Mouse (Mus musculus) kidney, postnatal 36 days (tissue): Measurements from ENCODE around the gene Flywch1.
A peak's percentile ranks its signal among the peaks of the same experiment; 100 is the strongest.
"Not testable (repeated sequence)": the region's sequence is repeated elsewhere in the genome, so short reads cannot be mapped to it uniquely, and the experiment has no call there.

Source experiments
- DNase-seq, 2 experiments: peaks; one replicate each; pipeline ENCODE4 v3.0.0; 2021 to 2022; ENCODE audit warnings: mixed read lengths in 2 of 2

Flywch1 gene

DNA sequence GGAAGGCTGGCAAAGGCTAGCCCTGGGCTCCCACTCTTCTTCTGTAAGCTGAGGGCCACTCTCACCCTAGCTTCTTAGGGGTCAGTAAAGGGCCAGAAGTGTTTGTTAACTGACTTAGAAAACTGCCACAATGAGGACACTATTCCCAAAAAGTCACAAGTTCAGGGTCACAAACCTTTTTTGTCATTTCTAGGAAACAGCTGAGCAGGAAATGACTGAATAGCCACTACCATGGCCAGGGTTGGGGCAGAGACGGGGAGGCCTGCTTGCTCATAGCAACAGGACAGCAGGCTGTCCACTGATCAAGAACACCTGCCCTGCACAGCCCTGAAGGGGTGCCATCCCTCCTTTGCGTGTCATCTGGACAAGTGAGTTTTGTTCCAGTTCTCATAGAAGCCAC lies 5.7 kb upstream of the Flywch1 start:
- peak in 1 of 2 experiments; percentile 15 for DNase-seq

DNA sequence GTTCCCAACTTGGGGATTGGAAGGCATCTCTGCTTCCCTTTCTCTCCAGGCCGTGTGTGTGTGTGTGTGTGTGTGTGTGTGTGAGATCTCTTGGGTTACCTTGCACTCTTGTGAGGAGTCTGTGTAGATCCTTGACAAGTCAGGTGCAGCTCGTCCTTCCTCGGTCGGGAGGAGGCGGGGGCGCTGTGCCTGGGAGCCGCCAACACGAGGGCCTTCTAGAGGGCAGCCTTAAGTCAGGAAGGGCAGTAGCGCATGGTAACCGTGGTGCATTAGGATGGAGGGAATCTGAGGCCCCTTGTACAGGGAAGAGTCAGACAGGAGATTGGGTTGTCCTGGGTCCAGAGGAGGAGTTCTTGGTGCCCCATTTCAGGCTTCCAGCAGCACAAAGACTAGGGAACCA lies 4.8 kb upstream of the Flywch1 start:
- no peak for DNase-seq

DNA sequence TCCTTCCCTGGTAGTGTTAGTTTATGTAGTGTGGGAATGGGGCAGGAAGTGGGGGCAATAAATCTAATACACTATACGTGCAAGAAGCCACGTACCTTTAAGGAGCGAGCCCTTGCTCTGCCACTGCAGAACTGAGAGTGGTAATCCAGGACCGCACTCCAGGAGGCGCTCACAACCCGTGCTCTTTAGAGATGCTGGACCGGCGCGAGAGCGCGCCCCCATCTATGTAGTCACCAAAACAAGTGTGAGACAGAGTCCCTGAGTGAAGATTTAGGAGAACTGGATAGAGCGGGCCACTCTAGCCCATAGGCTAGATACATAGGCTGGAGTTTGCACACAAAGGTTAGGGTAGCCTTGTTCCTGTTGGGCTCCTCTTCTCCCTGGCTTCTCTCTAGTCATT lies 2.7 kb upstream of the Flywch1 start:
- peak; percentile 91 to 95 for DNase-seq

DNA sequence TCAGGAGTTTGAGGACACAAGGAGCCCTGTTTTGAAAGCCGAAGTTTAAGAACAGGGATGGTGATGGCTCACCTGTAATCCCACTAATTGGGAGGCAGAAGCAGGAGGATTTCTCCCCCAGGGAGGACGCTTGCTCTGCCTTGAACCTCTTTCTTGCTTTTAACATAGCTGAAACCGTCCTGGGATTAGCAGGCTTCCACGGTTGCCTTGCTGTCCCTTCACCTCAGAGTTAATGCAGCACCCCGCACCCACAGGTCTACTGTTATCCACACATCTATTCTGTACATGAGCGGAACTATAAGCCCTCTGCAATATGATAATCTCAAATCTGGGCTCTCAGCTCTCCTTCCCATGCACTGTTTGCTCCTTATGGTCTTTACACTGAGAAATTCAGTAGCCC lies 2.3 kb upstream of the Flywch1 start:
- DNase-seq, result no peak

DNA sequence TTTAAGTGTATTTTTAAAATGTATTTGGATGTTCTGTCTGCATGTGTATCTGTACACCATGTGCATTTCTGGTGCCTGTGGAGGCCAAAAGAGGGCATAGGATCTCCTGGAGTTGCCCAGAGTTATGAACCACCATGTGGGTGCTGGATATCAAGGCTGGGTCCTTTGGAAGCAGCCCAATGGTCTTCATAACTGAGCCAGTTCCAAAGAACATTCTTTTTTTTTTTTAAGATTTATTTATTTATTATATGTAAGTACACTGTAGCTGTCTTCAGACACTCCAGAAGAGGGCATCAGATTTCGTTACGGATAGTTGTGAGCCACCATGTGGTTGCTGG lies 786 bp upstream of the Flywch1 start:
- not testable (repeated sequence) for DNase-seq

DNA sequence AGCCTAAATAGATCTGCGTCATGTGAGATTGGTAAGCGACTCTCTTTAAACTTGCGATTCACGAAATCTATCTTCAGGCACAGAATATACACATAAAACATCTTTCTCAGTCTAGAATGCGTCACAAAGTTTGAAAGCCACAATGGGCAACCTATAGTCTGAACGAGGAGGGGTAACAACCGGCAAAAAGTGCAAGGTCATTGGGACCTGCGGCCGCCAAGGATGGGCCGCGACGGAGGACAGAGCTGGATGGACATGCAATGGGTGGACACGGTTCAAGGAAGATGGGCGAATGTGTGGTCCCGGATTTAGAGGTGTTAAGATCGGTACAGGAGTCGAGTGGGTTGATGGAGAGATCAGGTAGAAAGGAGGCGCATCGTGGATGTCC lies 512 bp downstream of the Flywch1 start:
- no peak for DNase-seq

DNA sequence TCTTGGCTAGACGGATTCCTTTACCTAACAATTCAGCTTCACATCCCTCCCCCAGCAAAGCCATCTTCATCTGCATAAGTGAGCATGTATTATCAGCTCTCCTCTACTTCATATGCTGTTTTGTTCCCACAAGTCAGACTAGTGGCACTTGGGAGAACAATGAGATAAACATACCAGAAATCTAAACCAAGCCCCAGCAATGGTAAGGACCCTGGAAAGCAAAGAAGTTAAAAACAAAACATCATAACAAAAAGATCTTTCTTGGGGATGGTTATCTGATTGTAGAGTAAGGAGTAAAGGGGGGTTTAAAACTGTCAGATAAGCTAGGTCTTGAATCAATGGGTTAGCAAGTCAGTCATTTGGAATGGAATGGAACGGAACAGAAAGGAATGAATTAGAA lies 909 bp downstream of the Flywch1 start:
- DNase-seq, result no peak

DNA sequence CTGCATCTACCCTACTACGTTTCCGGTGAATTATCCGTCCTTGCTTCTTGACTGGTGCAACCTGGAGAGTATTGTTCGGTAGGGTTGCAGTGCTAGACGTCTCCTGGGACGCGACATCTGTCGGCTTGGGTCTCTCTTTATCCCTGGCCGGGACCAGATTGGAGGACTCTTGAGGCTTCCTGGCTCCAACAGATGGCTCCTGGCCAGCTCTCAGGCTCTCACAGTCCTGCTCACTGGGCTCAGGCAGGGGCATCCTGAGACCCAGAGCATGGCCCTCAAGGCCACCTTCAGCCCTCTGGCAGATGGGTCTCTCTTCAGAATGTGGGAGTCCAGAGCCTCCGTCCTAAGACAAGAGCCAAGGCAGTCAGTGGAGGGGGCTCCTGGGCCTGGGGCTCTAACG lies 8.4 kb downstream of the Flywch1 start:
- DNase-seq, result no peak

DNA sequence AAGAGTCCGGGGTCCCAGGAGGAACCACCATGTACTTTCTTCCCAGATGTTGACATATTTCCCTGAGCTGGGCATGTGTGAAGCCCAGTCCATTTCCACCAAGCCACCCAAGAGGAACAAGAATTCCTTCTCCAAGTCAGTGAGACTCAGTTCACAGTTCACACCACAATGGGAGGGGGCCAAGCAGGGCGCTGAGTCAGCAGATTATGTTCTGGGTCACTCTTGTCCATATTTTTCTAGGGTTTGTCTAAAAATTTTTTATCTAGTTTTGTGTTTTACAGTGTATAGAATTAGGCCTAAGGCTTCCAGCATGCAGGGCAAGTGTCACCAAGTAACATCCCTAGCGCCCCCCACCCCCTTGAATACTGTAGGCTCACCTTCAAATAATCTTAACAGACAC lies 10.2 kb downstream of the Flywch1 start:
- DNase-seq, result no peak

DNA sequence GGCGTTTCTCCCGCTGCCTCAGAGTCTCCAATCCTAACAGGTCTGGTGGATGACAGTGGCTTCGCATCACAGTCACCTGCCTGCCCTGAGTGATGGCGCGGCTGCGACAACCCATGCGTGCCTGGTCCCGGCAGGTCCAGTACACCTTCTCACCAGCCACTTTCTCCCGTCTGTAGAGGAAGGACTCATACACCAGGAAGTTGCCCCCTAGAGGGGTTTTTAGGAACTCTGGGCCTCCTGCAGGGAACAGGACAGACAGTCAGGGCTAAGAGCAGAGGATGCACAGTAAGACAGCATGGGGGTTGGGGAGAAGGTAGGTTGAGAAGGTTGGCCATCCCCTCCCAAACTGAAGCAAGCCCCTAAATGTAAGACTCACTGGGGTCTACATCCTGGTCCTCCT lies 11.2 kb downstream of the Flywch1 start:
- DNase-seq, result no peak

DNA sequence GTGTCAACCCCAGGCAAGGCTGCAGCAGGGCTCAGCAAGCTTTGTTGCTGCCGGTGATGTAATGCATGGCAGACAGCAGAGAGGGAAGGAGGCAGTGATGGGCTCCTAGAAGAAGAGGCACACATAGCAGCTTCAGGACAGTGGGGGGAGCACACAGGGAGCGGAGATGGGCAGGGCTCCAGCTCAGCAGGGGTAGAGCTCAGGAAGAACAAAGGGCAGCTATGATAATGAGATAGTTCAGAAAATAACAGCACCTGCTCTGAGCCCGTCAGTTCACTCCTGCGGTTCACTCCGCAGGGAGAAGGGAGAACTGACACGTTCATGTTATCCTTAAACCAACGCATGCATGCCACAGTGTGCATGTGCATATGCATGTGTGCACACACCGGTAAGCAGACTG lies 12.6 kb downstream of the Flywch1 start:
- peak in 1 of 2 experiments; percentile 59 for DNase-seq

DNA sequence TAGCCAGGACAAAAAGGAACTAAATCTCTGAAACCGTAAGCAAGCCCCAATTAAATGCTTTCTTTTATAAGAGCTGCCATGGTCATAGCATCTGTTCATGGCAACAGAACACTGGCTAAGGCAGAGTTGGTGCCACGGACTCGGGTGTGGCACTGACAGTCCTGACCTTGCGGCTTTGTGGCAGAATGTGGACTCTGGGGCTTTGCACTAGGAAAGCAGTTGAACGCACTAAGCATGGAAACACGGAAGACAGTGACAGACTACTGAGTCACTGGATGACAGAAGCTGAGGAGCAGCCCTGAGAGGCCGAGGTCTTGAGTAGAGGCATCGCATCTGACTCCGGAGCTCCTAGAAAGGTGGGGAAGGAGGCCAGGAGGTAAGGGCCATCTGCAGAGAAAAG lies 13.8 kb downstream of the Flywch1 start:
- no peak for DNase-seq

DNA sequence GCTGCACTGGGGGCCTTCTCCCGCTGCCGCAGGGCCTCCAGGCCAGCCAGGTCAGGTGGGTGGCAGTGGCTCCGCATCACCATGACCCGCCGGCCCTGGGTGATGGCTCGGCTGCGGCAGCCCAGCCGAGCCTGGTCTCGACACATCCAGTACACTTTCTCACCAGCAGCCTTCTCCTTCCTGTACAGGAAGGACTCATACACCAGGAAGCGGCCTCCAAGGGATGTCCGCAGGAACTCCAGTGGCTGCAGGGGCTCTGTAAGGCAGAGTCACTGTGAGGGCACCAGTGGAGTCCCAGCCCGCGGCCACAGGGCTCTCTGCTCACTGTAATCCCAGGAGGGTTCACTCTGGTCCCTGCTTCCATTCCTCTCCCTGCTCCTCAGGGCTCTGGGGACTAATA lies 15.7 kb downstream of the Flywch1 start:
- DNase-seq, result peak; percentile 46 to 49

DNA sequence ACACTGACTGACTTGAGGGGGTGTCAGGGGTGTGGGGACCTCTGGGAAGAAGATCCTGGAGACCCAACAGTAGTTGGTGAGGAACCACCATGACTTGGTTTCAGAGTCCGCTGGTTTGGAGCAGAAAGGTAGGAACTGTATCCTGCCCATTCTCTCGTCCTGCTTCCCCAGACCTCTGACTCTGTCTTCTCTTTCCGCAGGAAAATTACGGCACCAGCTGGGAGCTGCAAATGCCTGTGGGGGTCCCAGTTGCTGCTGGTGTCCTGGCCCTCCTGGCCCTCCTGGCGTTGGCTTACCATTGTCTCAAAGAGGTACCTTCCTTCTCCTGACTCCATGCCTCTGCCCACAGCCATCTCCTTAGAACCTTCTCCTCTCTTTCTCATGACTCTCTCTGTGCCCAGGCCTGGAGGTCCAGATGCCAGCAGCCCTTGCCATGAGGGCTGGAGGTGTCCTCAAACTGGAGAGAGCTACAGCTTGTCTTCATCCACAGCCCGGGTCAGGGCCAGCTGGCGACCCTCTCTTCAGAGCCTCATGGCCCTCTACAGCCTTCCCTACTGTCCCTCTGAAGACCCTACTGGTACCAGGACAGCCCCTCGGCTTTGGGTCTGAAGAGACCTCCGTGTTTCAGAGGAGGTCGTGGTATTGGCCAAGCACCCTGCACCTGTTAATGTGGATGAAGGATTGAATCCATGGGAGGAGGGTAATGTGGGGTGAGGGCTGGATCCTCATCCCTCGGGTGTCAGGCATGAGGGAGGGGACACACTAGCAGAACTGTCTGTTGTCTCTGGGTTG lies 21.8 kb downstream of the Flywch1 start:
- no peak for DNase-seq

DNA sequence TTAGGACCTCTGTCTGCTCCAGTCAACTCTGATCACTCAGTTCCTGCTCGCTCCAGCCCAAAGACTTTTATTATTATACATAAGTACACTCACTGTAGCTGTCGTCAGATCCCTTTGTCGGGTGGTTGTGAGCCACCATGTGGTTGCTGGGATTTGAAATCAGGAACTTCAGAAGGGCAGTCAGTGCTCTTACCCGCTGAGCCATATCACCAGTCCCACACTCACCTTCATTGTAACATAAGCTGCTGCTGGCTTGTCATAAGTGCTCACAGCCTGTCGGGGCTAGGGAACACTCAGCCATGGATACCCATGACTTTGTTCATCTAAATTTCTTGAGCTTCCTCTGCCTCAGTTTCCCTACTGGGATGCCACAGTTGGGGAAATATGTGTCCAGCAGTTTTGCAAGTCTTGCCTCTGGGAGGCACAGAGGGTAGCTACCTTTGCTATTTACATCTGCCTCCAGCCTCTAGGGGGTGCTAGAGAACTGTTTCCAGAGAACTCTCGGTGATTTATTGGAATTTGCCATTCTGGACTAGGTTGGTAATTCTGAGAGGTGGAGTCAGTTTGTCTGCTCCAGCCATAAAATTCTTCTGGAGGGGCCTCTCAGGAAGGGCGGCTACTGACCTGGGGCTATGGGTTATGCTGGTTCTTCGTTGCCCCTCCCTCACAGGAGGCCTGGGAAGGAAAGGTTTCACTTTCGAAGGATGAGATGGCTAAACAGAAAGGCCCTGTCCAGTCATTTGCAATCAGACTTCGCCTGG lies 22.6 kb downstream of the Flywch1 start:
- DNase-seq, result peak; percentile 86 to 90

DNA sequence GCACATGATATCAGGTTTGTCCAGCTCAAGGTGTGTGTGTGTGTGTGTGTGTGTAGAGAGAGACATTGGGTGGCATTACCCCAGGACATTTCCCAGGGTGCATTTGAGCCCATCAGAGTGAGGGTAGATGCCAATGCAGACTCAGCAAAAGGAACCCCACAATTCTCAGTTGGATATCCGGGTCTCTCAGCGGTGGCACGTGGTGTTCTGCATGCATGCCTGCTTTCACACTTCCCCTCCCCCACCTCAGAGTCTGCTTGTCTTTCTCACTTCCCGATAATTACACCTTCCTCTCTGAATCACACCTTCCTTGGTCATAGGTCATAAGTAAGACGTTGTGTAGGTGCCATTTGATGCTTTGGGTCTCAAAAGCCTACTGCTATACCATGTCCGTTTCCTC lies 23.4 kb downstream of the Flywch1 start:
- DNase-seq, result no peak

DNA sequence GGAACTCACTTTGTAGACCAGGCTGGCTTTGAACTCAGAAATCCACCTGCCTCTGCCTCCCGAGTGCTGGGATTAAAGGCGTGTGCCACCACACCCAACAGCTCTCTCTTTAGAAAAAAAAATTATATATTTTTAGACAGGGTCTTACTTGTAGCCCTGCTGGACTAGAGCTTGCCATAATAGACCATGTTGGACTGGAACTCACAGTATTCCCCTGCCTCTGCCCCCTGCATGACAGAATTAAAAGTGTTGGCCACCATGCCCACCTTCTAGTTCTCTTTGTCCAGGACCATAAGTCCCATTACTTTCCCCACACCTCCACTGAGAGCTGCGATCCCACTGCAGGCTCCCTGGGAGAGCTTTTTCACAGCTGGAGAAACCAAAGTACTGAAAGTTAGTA lies 23.9 kb downstream of the Flywch1 start:
- no peak for DNase-seq

DNA sequence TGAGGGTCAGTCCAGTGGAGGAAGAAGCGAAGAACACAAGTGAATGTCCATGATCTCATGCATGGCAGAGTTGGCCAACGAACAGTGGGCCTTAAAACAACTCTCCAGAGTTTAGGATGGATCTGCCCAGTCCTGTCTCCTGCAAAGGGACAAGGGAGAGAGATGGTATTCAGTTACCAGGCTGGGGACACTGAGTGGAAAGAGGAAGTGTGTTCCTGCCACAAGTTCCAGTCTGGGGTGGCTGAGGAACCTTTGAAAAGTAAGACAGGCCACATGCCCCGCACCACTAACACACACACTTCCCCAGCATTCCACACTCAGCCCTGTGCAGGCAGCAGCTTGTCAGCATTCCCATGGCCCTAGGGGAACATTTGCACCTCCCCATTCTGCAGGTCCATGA lies 24.6 kb downstream of the Flywch1 start:
- no peak for DNase-seq

DNA sequence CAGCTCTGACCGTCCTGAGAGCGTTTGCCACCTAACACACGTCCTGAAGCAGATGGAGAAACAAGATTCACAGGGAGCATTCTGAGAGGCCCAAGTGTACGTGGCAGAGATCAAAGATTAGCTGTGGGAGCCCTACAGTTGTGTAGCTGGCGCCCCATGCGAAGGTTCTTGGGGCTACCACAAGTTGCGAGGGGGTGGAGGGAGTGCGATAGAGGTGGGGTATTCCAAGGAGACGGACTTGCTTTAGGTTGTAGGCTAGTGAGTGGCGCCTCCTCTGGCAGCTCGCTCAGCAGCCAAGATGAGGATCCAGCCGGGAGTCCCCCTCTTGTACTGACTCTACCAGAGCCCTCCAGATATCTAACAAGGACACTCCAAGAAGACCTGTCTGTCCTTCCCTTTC lies 25.1 kb downstream of the Flywch1 start:
- DNase-seq, result no peak

DNA sequence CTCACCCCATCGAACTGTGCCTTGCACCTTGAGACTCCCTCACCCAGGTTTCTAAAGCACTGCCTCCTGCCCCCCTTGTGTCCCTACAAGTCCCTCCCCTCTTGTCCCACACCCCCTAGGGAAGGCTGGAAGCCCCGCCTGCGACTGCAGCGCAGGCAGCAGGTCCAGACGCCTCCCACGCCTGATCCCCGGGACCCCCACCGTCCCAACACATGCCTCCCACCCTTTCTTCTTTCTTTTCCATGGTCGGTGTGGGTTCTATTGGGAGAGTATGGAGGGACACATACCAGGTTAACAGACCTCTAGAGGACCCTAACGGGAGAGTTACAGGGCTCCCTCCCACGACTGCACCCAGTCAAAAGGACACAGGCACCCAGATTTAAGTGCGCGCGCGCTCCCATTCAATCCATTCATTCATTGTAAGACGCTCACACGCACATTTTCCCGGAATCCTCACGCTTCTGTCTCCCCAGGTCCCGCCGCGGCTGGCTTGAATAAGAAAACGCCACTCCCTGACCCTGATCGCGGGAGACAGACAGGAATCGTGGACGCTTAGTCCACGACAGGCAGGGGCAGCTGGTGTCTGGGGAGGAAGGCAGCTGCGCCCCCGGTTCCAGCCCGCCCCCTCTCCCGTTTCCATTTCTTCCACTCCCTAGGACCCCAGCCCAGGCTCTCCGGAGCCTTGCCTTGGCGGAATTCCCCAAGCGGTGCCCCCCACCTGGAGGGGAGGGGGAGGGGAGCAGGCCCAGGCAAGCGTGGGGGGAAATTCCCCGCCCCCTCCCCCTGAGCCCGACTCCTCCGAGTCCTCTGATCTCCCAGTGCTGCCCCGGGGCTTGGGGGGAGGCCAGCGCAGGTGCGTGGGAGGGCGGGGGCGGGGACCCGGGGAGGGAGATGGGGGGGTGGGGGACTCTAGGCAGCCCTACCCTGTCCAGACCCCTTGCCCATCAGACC lies 25.8 kb downstream of the Flywch1 start, which contains the start of gene Kremen2:
TSS of gene Kremen2 (minus strand) at position 533 of the 951 bp plus-strand sequence.
- DNase-seq, result no peak

DNA sequence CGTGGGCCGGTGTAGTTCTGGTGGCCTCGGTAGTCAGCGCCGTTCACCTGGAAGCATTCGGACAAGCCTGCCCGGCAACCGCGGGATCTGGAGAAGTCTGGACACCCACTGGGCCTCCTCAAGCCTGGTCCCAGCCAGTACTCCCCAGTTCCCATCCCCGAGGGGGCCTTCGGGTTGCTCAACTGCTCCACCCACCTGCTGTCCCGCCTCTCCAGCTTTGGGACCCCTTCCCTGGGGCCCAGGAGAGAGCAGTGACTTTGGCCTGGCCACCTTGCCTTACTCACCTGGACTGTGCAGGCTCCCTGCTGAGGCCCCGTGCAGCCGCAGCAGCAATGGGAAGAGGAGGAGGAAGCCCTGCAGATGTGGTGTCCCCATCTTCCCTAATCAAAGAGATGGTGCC lies 26.8 kb downstream of the Flywch1 start:
- no peak for DNase-seq

DNA sequence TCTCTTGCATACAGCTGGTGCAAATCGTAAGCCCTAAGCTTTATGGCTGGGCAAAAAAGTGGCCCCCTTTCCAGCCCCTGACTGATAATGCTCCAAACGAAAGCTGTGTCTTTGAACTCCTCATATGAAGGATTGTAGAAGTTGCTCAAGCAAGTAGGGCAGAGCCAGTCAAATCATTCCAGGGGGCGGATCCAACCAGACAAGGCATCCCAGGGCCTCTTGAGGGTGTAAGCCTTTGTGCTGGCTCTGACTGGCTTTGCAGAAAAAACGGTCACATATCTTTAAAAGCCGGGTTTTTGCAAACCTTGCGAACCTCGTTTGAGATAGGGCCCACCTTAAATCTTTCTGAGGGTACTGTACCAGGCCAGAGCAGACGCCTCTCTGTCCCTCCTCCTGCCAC lies 27.3 kb downstream of the Flywch1 start:
- no peak for DNase-seq

DNA sequence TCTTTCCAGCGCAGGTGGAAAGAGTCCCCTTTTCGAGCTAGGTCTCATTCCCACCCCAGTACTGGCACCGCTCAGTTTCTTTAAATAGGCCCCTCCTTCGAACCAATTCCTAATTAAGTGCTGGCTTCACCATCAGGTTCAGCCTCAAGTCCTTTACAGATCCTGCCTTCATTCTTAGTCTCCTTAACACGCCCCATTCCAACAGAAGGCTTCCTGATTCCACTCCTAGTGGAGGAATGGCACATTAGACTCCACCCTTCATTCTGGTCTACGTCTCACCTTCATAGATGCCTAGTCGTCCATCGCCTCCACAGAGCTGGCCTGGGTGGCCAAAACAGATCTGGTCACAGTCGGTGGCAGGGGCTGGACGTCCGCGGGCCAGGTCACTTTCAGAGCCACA lies 28.5 kb downstream of the Flywch1 start:
- no peak for DNase-seq
